Mouse (Mus musculus): ENCODE results near the gene Zfp451. TPM values are rescaled to one million over a fixed set of nuclear protein-coding genes. Genes with fewer than 3 reads are reported as not detected.

The Zfp451 gene
- polyA plus RNA-seq, 1 experiment from 2014 or later: 26.7 TPM

Other genes starting within 250 kb of the Zfp451 start
- 37.1 and 39.1 TPM in 2 replicates for gene Prim2, start 144.8 kb downstream of the Zfp451 start, polyA plus RNA-seq (2015; fragmentation: Nextera tagmentation; extraction: Ambion mirVana)
- 28.0 and 30.2 TPM in 2 replicates for gene Rab23, start 94.7 kb downstream of the Zfp451 start, polyA plus RNA-seq (2015; fragmentation: Nextera tagmentation; extraction: Ambion mirVana)
- 84.7 and 87.6 TPM in 2 replicates for gene Bag2, start 56.8 kb downstream of the Zfp451 start, polyA plus RNA-seq (2015; fragmentation: Nextera tagmentation; extraction: Ambion mirVana)
- 0.48 and 0.64 TPM in 2 replicates for gene Bend6, start 93.2 kb upstream of the Zfp451 start, polyA plus RNA-seq (2015; fragmentation: Nextera tagmentation; extraction: Ambion mirVana)
- 25.6 and 27.9 TPM in 2 replicates for gene Dst, start 93.6 kb upstream of the Zfp451 start, polyA plus RNA-seq (2015; fragmentation: Nextera tagmentation; extraction: Ambion mirVana)

All from kidney, embryonic 15.5 days (tissue).